Comparison of ENCODE assay signal across 12 mouse cellular contexts in genomic region chr4:149750671-149751070, GRCm38 (mm10).
"Had no signal": no experiment of that assay in that cellular context is flagged by ENCODE, and none has a peak within 500 bp of the region (broad histone marks: within the 10 kb centered on the region; RNA-seq: fewer than 3 reads in every experiment).

No protein-coding gene starts in this region.

- H3K4me3 ChIP-seq: left cerebral cortex, adult 2 months; limb, embryonic 10.5 days; liver, embryonic 15.5 days; neural tube, embryonic 12.5 days; stomach, embryonic 15.5 days had no signal

- H3K4me2 ChIP-seq: liver, embryonic 11.5 days; liver, embryonic 15.5 days; neural tube, embryonic 12.5 days; stomach, embryonic 15.5 days had no signal

- DNase-seq: kidney, postnatal 25 days; lung, adult 2 months; lung, postnatal 36 days; right cerebral cortex, postnatal 14 days; thymus, postnatal 4 days had no signal

- H3K27me3 ChIP-seq: liver, embryonic 15.5 days; neural tube, embryonic 12.5 days; stomach, embryonic 15.5 days had no signal

- H3K27ac ChIP-seq: left cerebral cortex, adult 2 months; limb, embryonic 10.5 days; liver, embryonic 15.5 days; neural tube, embryonic 12.5 days; stomach, embryonic 15.5 days had no signal

- ATAC-seq: lung, postnatal 0 days had no signal

- H3K9ac ChIP-seq: liver, embryonic 15.5 days; neural tube, embryonic 12.5 days; stomach, embryonic 15.5 days had no signal

- H3K9me3 ChIP-seq: limb, embryonic 10.5 days; liver, embryonic 15.5 days; neural tube, embryonic 12.5 days; stomach, embryonic 15.5 days had no signal

- H3K4me1 ChIP-seq: stomach, embryonic 15.5 days had no signal
